Mouse (Mus musculus): ENCODE data around the gene Pip5k1b. TPM values are rescaled to one million over a fixed set of nuclear protein-coding genes. Genes with fewer than 3 reads are reported as not detected.

The Pip5k1b gene
- polyA plus RNA-seq, 1 experiment from 2014 or later = 1.7 TPM

DNA sequence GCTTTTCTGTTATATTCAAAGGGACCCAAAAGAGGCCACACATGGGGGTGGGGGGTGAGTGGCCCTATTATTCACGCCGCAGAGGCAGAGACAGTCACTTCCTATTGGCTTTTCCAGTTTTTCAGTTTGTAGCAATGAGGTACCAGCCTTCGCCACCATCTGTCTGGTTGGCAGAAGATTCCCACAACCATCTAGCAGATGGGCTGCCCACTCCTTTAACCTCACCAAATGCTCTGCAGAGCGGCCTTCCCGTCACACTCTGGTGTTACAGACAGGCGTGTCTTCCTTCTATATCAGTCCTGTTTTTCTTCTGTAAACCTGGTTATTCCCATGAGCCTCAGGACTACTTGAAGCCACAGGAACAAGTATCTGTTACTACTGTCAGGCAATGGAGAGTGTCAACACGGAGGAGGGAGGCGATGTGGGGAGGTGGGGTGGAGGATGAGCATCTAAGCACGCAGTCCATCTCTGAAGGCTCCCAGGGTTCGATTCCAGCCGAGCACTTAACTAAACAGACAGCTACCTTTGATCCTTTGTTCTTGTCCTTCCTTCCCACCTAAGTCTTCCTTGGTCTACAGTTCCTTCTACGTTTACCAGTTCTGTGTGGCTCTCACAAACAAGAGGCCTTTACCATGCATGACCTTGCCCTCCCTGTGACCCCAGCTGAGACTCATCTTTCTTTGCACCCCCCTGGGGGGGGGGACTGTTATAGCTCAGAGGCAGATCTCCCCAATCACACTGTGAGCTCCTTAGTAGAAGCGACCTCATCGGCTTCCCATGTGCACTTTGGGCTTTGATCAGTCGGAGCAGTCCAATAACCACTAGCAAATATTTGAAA is 32.0 kb downstream of the Pip5k1b start:
- Histone ChIP-seq H3K27me3 (ENCODE audit: poor library complexity, severe bottlenecking) (no peaks in the 10 kb centered on the region), H3K27ac (0 out of 2 replicates have a peak overlapping the region, but pooled peaks have one; percentile 4), H3K36me3 (replicated peaks) (no peaks in the 10 kb centered on the region), H3K9me3 (no peaks in the 10 kb centered on the region), H3K4me3 (no peak overlapping the region), H3K4me1 (peaks cover 12% of the 10 kb centered on the region)
- 83% methylated on average over 15 of the region's 15 CpGs for WGBS
- no peak for DNase-seq (ENCODE audit: extremely low spot score, low spot score)

DNA sequence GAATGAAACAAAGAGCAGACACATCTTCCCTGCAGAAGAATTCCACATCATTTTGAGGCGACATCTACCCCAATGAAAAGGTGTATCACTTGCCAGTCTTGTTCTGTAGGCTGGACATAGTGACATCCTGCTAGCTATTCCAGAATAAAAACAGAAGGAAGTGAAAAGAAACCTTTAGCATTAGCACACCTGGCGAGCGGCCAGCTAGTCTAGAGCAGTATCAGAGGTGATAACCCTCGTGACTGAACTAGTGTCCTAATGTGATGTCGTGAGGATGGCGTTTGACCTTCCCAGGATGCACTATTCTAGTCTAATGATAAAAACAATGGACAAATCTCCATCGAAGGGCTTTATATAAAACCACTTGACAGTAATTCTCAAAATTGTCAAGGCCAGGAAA is 33.7 kb downstream of the Pip5k1b start:
- Histone ChIP-seq H3K27ac (no peak overlapping the region), H3K4me3 (no peak overlapping the region), H3K4me1 (peaks cover 12% of the 10 kb centered on the region), H3K9me3 (no peaks in the 10 kb centered on the region), H3K27me3 (ENCODE audit: poor library complexity, severe bottlenecking) (no peaks in the 10 kb centered on the region), H3K36me3 (replicated peaks) (no peaks in the 10 kb centered on the region)
- WGBS = 89% methylated on average over 7 of the region's 7 CpGs
- no peak for DNase-seq (ENCODE audit: extremely low spot score, low spot score)

- H3K4me3 ChIP-seq = no peak overlapping the region
- WGBS = 89% methylated on average over 9 of the region's 9 CpGs
- peaks cover 12% of the 10 kb centered on the region for H3K4me1 ChIP-seq
- H3K36me3 ChIP-seq (replicated peaks) = no peaks in the 10 kb centered on the region
- H3K27ac ChIP-seq = no peak overlapping the region
- no peaks in the 10 kb centered on the region for H3K9me3 ChIP-seq
- no peaks in the 10 kb centered on the region for H3K27me3 ChIP-seq (ENCODE audit: poor library complexity, severe bottlenecking)
- DNase-seq (ENCODE audit: extremely low spot score, low spot score) = no peak
Measured at GRCm38 (mm10) chr19:24521146-24521545, 34.5 kb downstream of the Pip5k1b start.

DNA sequence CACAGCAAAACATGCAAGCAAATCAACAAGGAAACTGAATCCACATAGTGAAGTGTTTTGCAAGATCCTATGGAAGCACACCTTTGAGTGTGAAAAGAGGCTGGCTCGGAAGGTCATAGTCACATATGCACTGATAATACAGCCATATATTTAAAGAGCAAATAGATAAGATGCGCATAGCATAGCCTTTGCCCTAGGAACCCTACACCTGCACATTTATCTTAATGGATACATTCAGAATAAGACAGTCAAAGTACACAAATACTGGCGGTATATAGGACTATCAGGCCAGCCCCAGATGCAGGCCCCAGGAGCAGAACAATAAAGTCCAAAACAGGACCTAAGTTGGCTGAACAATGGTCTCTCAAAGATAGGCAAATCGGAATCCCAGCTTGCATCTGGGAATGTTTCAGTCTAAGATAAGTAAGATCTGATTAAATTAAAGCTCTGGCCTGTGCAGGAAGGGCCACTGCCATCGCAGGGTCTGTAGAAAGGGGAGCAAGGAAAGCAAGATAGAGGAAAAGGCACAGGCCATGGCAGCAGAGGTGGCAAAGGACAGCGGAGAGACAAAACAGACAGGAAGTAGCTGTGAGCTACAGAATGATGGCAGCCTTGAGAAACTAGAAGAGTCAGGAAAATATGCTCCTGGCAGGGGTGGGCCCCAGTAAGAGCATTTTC is 35.8 kb downstream of the Pip5k1b start:
- Histone ChIP-seq H3K27me3 (ENCODE audit: poor library complexity, severe bottlenecking) (no peaks in the 10 kb centered on the region), H3K36me3 (replicated peaks) (no peaks in the 10 kb centered on the region), H3K9me3 (no peaks in the 10 kb centered on the region), H3K4me3 (no peak overlapping the region), H3K27ac (no peak overlapping the region), H3K4me1 (peaks cover 12% of the 10 kb centered on the region)
- 91% methylated on average over 6 of the region's 6 CpGs for WGBS
- no peak for DNase-seq (ENCODE audit: extremely low spot score, low spot score)

- DNase-seq (ENCODE audit: extremely low spot score, low spot score) = no peak
- H3K36me3 ChIP-seq (replicated peaks) = no peaks in the 10 kb centered on the region
- H3K4me3 ChIP-seq = no peak overlapping the region
- H3K27me3 ChIP-seq (ENCODE audit: poor library complexity, severe bottlenecking) = no peaks in the 10 kb centered on the region
- H3K4me1 ChIP-seq = no peaks in the 10 kb centered on the region
- H3K27ac ChIP-seq = no peak overlapping the region
- no peaks in the 10 kb centered on the region for H3K9me3 ChIP-seq
Measured at GRCm38 (mm10) chr19:24518384-24518783, 37.3 kb downstream of the Pip5k1b start.

GRCm38 (mm10) chr19:24517057-24517456 is 38.6 kb downstream of the Pip5k1b start:
- H3K4me1 ChIP-seq = no peaks in the 10 kb centered on the region
- 87% methylated on average over 7 of the region's 7 CpGs for WGBS
- DNase-seq (ENCODE audit: extremely low spot score, low spot score) = no peak
- H3K4me3 ChIP-seq = no peak overlapping the region
- H3K36me3 ChIP-seq (replicated peaks) = no peaks in the 10 kb centered on the region
- H3K27ac ChIP-seq = no peak overlapping the region
- H3K9me3 ChIP-seq = no peaks in the 10 kb centered on the region
- H3K27me3 ChIP-seq (ENCODE audit: poor library complexity, severe bottlenecking) = no peaks in the 10 kb centered on the region

- H3K27ac ChIP-seq = no peak overlapping the region
- no peaks in the 10 kb centered on the region for H3K9me3 ChIP-seq
- no peaks in the 10 kb centered on the region for H3K4me1 ChIP-seq
- no peaks in the 10 kb centered on the region for H3K27me3 ChIP-seq (ENCODE audit: poor library complexity, severe bottlenecking)
- 93% methylated on average over 3 of the region's 3 CpGs for WGBS
- no peak overlapping the region for H3K4me3 ChIP-seq
- H3K36me3 ChIP-seq (replicated peaks) = no peaks in the 10 kb centered on the region
- no peak for DNase-seq (ENCODE audit: extremely low spot score, low spot score)
Measured at GRCm38 (mm10) chr19:24515941-24516340, 39.7 kb downstream of the Pip5k1b start.

DNA sequence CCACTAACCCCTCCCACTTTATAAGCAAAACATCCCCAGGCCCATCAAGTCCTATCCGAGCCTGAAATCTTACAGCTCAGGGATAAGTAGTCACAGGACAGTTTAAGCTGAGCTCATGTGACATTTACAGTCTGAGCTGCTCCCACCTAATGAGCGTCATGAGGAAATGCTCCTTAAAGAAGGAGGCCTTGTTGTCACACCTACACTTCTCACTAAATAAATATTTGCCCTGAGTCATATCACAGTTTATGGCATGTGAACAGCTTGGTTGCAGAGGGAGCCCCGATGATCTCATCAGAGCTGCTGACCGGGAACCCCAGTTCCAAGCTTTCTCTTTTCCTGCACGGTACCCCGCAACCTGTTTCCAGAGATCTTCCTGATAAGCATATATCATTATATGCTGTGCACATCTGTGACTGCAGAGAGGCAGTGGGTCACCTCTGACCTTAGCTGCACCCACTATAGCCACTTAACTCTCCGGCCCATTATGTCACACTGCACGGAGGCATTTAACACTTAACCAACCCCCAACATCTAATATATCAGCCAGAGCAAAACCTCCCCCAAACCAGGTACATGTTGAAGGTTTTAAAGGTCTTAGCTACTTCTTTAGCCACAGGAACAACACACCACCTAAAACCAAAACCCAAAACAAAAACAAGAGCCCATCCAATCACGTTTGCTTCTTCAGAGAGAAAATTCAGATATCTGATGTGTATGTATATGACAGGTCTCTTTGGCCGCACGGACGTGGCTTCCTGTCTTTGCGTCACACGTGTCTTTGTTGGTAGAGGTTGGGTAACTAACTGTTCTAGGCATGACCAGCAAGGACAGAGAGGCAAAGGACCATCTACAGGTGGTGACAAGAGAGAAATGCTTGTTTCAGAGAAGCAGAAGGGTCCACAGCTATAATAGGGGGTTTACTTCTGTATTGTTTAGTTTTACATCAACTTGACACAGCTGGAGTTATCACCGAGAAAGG is 40.7 kb downstream of the Pip5k1b start:
- Histone ChIP-seq H3K4me1 (no peaks in the 10 kb centered on the region), H3K27ac (no peak overlapping the region), H3K4me3 (no peak overlapping the region), H3K9me3 (no peaks in the 10 kb centered on the region), H3K27me3 (ENCODE audit: poor library complexity, severe bottlenecking) (no peaks in the 10 kb centered on the region), H3K36me3 (replicated peaks) (no peaks in the 10 kb centered on the region)
- no peak for DNase-seq (ENCODE audit: extremely low spot score, low spot score)
- 92% methylated on average over 15 of the region's 15 CpGs for WGBS

DNA sequence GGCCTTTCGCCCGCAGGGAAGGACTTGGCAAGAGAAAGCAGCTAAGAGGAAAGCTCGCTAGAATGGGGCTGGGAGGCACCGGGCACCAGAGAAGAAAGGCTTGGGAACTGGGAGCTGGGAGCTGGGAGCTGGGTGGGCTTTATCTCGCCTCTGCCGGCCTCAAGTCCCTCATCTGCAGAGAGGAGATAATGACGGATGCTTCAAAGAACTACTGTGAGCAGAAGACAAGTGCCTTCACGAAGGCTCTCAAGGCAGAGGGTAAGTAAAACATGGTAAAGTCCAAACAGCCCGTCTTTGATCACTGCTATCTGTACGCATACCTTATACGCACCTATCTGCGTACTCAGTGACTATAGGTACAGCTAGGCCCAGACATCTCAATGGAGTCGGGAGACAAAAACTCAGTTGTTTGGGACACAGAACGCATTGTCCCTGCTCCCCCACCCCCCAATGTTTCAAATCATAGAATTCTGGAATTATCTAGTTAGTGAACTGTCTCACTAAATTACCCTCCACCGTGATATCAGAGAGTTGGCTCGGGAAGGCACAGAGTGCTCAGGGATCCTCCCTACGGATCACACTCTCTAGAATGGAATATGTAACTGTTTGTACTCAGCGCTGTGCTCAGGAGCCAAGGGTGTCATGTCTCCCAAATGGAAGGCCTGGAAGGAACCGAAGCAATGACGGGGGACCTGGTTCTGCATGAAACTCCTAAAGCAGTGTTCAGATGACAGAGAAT is 42.4 kb downstream of the Pip5k1b start:
- H3K4me3 ChIP-seq = no peak overlapping the region
- no peaks in the 10 kb centered on the region for H3K9me3 ChIP-seq
- peak; percentile 17 for DNase-seq (ENCODE audit: extremely low spot score, low spot score)
- H3K27ac ChIP-seq = peak overlapping the region; percentile 62
- peaks cover 8% of the 10 kb centered on the region for H3K4me1 ChIP-seq
- H3K27me3 ChIP-seq (ENCODE audit: poor library complexity, severe bottlenecking) = no peaks in the 10 kb centered on the region
- WGBS = 87% methylated on average over 20 of the region's 20 CpGs
- no peaks in the 10 kb centered on the region for H3K36me3 ChIP-seq (replicated peaks)

DNA sequence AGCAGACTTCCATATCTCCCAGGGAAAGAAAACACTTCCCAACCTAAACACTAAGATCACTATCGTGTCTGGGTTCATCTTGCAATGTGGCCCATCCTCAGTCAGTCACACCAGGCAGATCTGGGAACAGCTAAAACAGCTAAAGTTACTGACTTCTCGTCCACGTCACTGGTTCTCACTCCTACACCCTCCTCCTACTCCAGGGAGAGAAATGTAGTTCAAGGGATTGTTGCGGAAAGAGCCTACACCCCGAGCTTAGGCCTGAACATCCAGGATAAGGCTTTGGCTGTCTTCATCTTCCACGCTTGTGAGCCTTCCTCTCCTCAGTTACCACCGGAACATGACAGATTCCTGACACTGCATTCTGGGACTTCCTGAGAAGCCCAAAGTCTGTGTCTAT is 43.7 kb downstream of the Pip5k1b start:
- Histone ChIP-seq H3K9me3 (no peaks in the 10 kb centered on the region), H3K36me3 (replicated peaks) (no peaks in the 10 kb centered on the region), H3K4me3 (no peak overlapping the region), H3K27ac (no peak overlapping the region), H3K4me1 (peaks cover 19% of the 10 kb centered on the region), H3K27me3 (ENCODE audit: poor library complexity, severe bottlenecking) (no peaks in the 10 kb centered on the region)
- WGBS = 90% methylated on average over 7 of the region's 7 CpGs
- DNase-seq (ENCODE audit: extremely low spot score, low spot score) = no peak

GRCm38 (mm10) chr19:24509391-24509790 is 46.3 kb downstream of the Pip5k1b start:
- WGBS = 91% methylated on average over 6 of the region's 6 CpGs
- Histone ChIP-seq H3K4me1 (peaks cover 19% of the 10 kb centered on the region), H3K4me3 (no peak overlapping the region), H3K27ac (no peak overlapping the region), H3K36me3 (replicated peaks) (no peaks in the 10 kb centered on the region), H3K27me3 (ENCODE audit: poor library complexity, severe bottlenecking) (no peaks in the 10 kb centered on the region), H3K9me3 (no peaks in the 10 kb centered on the region)
- no peak for DNase-seq (ENCODE audit: extremely low spot score, low spot score)

All from forebrain, embryonic 10.5 days (tissue).